Mouse (Mus musculus) cerebellum, adult 2 months (tissue): ENCODE measurements around the gene Slc4a4. TPM values are rescaled to one million over a fixed set of nuclear protein-coding genes. Genes with fewer than 3 reads are reported as not detected.

ENCODE experiments used
- DNase-seq, 2 experiments: peaks; one replicate each; pipeline ENCODE4 v3.0.0; 2021
- H3K27ac ChIP-seq: fragments of 200-500 bp; 2 replicates; pipeline ENCODE4 v1.5.1; 2012; ENCODE audit warnings: low read length, control low read depth, inconsistent platforms; ENCODE audit not compliant: insufficient read depth
- H3K27me3 ChIP-seq: fragments of 200-500 bp; 2 replicates; pipeline ENCODE4 v1.6.1; 2012; ENCODE audit warnings: inconsistent platforms, mild to moderate bottlenecking, low read length, moderate library complexity; ENCODE audit not compliant: control insufficient read depth, insufficient read depth
- H3K4me1 ChIP-seq: fragments of 200-500 bp; 2 replicates; pipeline ENCODE4 v1.6.1; 2011; ENCODE audit warnings: low read length; ENCODE audit not compliant: control insufficient read depth, insufficient read depth
- H3K4me3 ChIP-seq: fragments of 200-500 bp; replicated peaks from 2 replicates; pipeline ENCODE3; 2011; ENCODE audit warnings: mild to moderate bottlenecking, low read depth, low read length, control low read depth; ENCODE audit not compliant: insufficient read depth
- CTCF ChIP-seq: fragments of 200-500 bp; IDR thresholded peaks from 2 replicates; pipeline ENCODE4 v1.5.1; 2011; ENCODE audit warnings: low read depth, mild to moderate bottlenecking, control low read depth, low read length, moderate library complexity, borderline replicate concordance; ENCODE audit not compliant: insufficient read depth
- POLR2A ChIP-seq: fragments of 200-500 bp; IDR thresholded peaks from 2 replicates; pipeline ENCODE4 v1.6.1; 2011; ENCODE audit warnings: low read length, control low read depth, borderline replicate concordance; ENCODE audit not compliant: insufficient read depth
- WGBS: fragments of 180-500 bp; shearing (Covaris S2); methylation state at CpG from one replicate; pipeline ENCODE4 v1.1.7; 2018; 5-methylcytosine and 5-hydroxymethylcytosine counted together
- polyA plus RNA-seq: library from polyadenylated mRNA; depleted of rRNA; stranded (reverse); fragments of >200 nt; gene quantifications from 2 replicates; pipeline ENCODE4 v1.2.3, GENCODE M21; 2012

The Slc4a4 gene
- polyA plus RNA-seq, 1 experiment: 118 TPM

DNA sequence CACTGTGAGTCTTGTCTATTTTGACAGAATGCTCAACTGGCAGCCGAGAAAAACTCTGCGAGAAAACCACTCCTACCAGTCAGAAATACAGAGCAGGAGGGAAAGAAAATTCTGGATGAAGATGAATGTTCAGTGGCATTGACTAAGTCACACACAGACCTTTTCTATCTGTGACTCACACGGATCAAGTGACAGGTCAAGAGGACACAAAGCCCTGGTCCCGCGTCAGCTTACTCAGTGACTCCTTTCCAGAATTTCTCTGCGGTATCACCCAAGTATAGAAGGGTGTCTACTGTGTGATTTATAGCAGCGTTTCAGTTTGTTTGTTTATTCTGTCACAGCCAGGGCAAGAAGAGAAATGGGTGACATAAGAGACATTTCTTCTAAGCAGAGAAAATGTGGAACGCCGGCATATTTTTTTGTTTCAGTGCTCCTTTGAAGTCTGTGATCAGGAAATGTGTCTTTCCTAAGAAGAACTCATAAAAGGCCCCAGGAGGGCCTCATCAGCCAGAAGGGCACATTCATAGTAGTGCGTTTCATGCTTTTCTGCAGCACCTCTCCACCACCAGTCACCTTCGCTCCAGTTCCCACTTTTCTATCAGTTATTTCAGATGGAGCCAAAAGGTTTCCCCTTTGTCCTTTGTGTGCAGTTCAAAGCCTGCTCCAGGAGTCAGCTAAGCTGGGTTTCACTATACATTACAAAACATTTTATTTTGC is 82.5 kb downstream of the Slc4a4 start:
- H3K27ac ChIP-seq: no peak overlapping the region
- TF ChIP-seq CTCF (no peak), POLR2A (no peak)
- no peaks in the 10 kb centered on the region for H3K27me3 ChIP-seq
- no peak for DNase-seq
- peaks cover 7% of the 10 kb centered on the region; the same call in 1 of the 2 replicates for H3K4me1 ChIP-seq
- H3K4me3 ChIP-seq: no peak overlapping the region
- 47% methylated on average over 11 of the region's 11 CpGs for WGBS

DNA sequence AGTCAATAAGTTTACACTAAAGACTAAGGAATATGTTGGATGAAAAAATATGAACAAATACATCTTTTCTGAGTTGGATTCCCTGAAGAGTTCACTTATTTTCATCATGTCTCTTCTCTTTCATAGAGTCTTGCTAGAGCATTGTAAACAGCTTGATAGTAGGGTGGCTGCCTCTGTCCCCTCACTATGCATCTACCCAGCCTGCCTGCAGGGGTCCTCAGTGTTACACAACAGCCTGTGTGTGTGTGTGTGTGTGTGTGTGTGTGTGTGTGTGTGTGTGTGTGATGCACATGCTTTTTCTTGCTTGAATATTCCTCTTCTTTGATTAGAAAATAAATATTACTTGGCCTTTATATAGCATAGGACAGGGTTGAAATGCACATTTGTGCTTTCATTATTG is 84.9 kb downstream of the Slc4a4 start:
- TF ChIP-seq POLR2A: no peak
- no peak for TF ChIP-seq CTCF
- no peaks in the 10 kb centered on the region; the same call in 1 of the 2 replicates for H3K4me1 ChIP-seq
- H3K27ac ChIP-seq: no peak overlapping the region
- no peaks in the 10 kb centered on the region for H3K27me3 ChIP-seq
- DNase-seq: no peak
- H3K4me3 ChIP-seq: no peak overlapping the region

DNA sequence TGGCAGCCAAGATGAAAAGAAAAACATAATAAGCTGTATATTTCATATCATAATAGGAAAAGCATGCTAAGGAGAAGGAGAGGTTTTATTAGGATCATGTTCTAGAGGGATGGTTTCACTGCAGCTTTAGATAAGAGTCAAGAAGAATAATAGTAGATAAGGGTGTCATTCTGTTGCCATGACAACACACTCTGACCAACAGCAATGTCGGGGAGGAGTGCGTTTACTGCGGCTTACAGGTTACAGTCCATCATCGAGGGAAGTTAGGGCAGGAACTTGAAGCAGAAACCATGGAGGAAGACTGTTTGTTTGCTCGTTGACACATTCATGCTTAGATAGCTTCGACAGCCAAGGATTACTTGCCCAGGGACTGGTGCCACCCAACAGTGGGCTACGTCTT is 85.7 kb downstream of the Slc4a4 start:
- Histone ChIP-seq H3K4me3 (no peak overlapping the region), H3K27me3 (no peaks in the 10 kb centered on the region), H3K27ac (no peak overlapping the region), H3K4me1 (no peaks in the 10 kb centered on the region; the same call in none of the 2 replicates)
- TF ChIP-seq CTCF: no peak
- no peak for TF ChIP-seq POLR2A
- no peak for DNase-seq
- 64% methylated on average over 7 of the region's 7 CpGs for WGBS

DNA sequence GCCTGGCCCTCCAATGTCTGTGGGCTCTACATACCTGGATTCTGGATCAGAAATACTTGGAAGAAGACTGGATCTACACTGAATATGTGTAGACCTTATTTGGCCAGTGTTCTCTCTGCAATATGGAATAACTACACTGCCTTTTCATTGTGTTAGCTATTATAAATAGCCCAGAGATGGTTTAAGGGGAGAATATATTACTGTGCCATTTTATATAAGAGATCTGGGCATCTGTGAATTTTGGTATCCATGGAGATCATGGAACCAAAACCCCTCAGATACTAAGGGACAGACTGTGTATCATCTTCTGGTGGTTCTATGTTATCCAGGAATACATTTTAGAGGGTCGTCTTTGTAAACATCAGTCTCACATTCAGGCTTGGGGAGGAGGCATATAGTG is 86.5 kb downstream of the Slc4a4 start:
- Histone ChIP-seq H3K4me3 (no peak overlapping the region), H3K4me1 (no peaks in the 10 kb centered on the region; the same call in none of the 2 replicates), H3K27ac (no peak overlapping the region), H3K27me3 (no peaks in the 10 kb centered on the region)
- WGBS: 89% methylated on average over 1 of the region's 1 CpGs
- TF ChIP-seq POLR2A: no peak
- TF ChIP-seq CTCF: no peak
- no peak for DNase-seq

DNA sequence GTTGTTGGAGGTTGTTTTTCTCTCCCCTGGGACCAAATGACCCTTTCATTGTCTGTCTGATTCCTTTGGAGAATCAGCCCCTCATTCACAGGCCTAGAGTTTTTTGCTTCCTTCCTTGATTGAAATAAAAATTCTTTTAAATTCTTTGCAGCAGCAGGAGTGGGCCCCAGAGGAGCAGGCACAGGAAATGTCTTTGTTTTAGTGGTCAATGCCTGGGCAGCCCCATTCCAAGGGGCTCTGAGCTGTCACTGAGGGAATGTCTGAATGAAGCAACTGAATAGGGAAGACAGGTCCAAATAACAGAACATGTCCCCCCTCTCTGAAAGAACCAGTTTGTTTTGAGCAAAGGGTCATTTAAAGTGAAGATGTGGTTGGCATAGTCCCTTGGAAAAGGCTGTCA is 89.1 kb downstream of the Slc4a4 start:
- Histone ChIP-seq H3K4me1 (no peaks in the 10 kb centered on the region; the same call in 1 of the 2 replicates), H3K27ac (no peak overlapping the region), H3K27me3 (no peaks in the 10 kb centered on the region), H3K4me3 (no peak overlapping the region)
- TF ChIP-seq POLR2A: no peak
- TF ChIP-seq CTCF: no peak
- DNase-seq: no peak

DNA sequence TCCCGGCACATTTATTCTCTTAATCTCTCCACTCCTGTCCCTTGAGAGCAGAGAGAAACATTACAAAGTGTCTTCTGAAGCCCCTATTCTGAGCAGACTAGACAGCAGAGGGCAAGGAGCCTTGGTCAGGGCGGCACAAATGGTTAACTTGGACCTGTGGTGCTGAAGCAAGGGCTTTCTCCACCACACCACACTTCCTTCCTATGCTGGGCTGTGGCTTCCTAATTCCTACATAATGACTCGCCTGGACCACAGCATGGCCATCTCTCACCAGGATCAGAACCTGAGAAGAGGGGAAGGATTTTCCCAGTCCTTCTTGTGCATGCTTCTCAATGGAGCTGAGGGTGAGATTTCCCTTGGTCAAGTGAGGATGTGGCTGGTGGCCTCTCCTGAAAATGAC is 89.8 kb downstream of the Slc4a4 start:
- TF ChIP-seq POLR2A (no peak), CTCF (no peak)
- no peak overlapping the region for H3K4me3 ChIP-seq
- DNase-seq: no peak
- peaks cover 3% of the 10 kb centered on the region for H3K4me1 ChIP-seq
- no peaks in the 10 kb centered on the region for H3K27me3 ChIP-seq
- H3K27ac ChIP-seq: peak overlapping the region; percentile 71; the same call in 1 of the 2 replicates
- 62% methylated on average over 3 of the region's 3 CpGs for WGBS

DNA sequence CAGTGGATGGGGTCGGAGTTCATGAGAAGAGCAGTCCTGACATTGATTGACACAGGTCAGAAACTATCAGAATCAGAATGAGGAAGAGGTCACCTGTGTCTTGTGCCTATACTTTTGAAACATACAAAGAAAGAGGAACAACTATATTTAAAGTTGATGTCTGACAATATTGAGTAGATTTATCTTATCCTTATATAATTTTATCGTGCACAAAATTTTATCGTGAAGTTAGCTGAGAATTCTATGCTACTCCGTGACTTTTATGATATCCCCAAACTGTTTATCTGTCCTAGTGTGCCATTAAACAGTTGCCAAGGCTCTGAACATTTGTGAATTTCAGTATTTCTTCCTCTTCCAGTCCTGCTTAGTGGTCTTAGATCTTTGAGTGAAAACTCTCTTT is 94.1 kb downstream of the Slc4a4 start:
- Histone ChIP-seq H3K4me3 (no peak overlapping the region), H3K27me3 (no peaks in the 10 kb centered on the region), H3K4me1 (peaks cover 3% of the 10 kb centered on the region), H3K27ac (no peak overlapping the region)
- DNase-seq: no peak
- 83% methylated on average over 4 of the region's 4 CpGs for WGBS
- no peak for TF ChIP-seq CTCF
- no peak for TF ChIP-seq POLR2A

DNA sequence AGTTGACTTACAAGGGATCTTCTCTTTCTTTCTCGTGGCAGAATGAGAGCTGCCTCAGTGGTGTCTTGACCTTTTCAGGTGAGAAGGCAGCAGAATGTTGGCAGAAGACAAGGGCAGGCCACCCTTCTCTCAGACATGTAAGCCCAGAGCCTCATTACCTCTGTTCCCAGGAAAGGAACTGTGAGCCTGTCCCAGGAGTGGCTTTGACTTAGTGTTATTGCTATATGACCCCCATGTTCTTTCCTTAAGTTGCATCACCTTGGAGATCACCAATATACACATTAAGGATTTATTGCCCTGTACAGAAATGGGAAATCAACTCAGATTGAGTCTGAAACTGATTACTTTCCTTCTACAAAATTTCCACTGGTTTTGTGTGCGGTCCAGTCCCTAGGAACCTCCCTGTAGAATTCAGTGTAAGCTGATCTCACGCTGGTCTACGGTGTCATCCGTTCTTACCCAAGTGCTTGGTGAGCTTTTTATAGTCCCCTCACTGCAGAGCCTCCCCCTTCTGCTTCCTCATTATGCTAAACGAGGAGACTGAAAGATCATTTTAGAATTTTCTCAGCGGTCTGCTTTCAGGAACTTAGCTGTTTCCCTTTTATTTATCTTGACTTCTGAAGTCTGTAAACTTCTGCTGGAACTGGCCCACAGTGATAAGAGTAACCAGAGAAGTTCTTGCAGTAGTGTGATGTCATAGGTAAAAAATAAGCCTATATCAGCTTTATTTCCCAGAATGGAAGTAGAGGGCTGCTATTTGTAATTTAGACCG is 94.8 kb downstream of the Slc4a4 start:
- Histone ChIP-seq H3K27me3 (no peaks in the 10 kb centered on the region), H3K4me3 (no peak overlapping the region), H3K27ac (no peak overlapping the region), H3K4me1 (peaks cover 3% of the 10 kb centered on the region)
- 50% methylated on average over 8 of the region's 8 CpGs for WGBS
- no peak for DNase-seq
- TF ChIP-seq POLR2A (no peak), CTCF (no peak)
